Mouse (Mus musculus) thymus, adult 2 months (tissue): ENCODE results near the gene Hace1. TPM values are rescaled to one million over a fixed set of nuclear protein-coding genes. Genes with fewer than 3 reads are reported as not detected.

Source experiments
- DNase-seq: peaks from one replicate; pipeline ENCODE4 v3.0.0; 2021
- H3K27ac ChIP-seq: fragments of 200-500 bp; 2 replicates; pipeline ENCODE4 v1.5.1; 2012; ENCODE audit warnings: low read length, control low read depth; ENCODE audit not compliant: control insufficient read depth, insufficient read depth
- H3K27me3 ChIP-seq: fragments of 200-500 bp; 2 replicates; pipeline ENCODE4 v1.6.1; 2012; ENCODE audit warnings: mild to moderate bottlenecking, low read length, moderate library complexity, mixed read lengths; ENCODE audit not compliant: control insufficient read depth, insufficient read depth
- H3K36me3 ChIP-seq: fragments of 200-500 bp; 2 replicates; pipeline ENCODE4 v1.6.1; 2012; ENCODE audit warnings: mild to moderate bottlenecking, low read length, moderate library complexity; ENCODE audit not compliant: control insufficient read depth, insufficient read depth
- H3K4me1 ChIP-seq: fragments of 200-500 bp; replicated peaks from 2 replicates; pipeline ENCODE4 v1.6.1; 2012; ENCODE audit warnings: low read length; ENCODE audit not compliant: control insufficient read depth, insufficient read depth
- H3K4me3 ChIP-seq: fragments of 200-500 bp; 2 replicates; pipeline ENCODE4 v1.5.1; 2012; ENCODE audit warnings: mild to moderate bottlenecking, low read length, control low read depth, moderate library complexity; ENCODE audit not compliant: control insufficient read depth, insufficient read depth
- CTCF ChIP-seq: fragments of 200-500 bp; IDR thresholded peaks from 2 replicates; pipeline ENCODE4 v1.5.1; 2012; ENCODE audit warnings: mild to moderate bottlenecking, control low read depth, low read length, moderate library complexity, borderline replicate concordance; ENCODE audit not compliant: control insufficient read depth, poor library complexity, insufficient read depth; ENCODE audit errors: extremely low read depth
- POLR2A ChIP-seq: fragments of 200-500 bp; IDR thresholded peaks from 2 replicates; pipeline ENCODE4 v1.6.1; 2012; ENCODE audit warnings: mild to moderate bottlenecking, low read length, control low read depth, moderate library complexity; ENCODE audit not compliant: control insufficient read depth, poor library complexity, insufficient read depth; ENCODE audit errors: extremely low read depth
- WGBS: fragments of 180-500 bp; shearing (Covaris S2); methylation state at CpG from one replicate; pipeline ENCODE4 v1.1.7; 2018; 5-methylcytosine and 5-hydroxymethylcytosine counted together
- polyA plus RNA-seq: library from polyadenylated mRNA; depleted of rRNA; stranded (reverse); fragments of >200 nt; gene quantifications from 2 replicates; pipeline ENCODE4 v1.2.3, GENCODE M21; 2012; rRNA removed

Hace1 gene
- polyA plus RNA-seq, 1 experiment, result 15.5 TPM

GRCm38 (mm10) chr10:45694931-45695330 lies 117.3 kb downstream of the Hace1 start:
- TF ChIP-seq POLR2A (no peak), CTCF (no peak)
- no peaks in the 10 kb centered on the region for H3K4me1 ChIP-seq
- no peak overlapping the region for H3K4me3 ChIP-seq
- no peaks in the 10 kb centered on the region for H3K36me3 ChIP-seq
- no peak for DNase-seq
- no peak overlapping the region for H3K27ac ChIP-seq
- H3K27me3 ChIP-seq, result no peaks in the 10 kb centered on the region

GRCm38 (mm10) chr10:45695522-45695921 lies 117.9 kb downstream of the Hace1 start:
- DNase-seq, result no peak
- TF ChIP-seq CTCF (no peak), POLR2A (no peak)
- no peak overlapping the region for H3K27ac ChIP-seq
- H3K4me3 ChIP-seq, result no peak overlapping the region
- no peaks in the 10 kb centered on the region for H3K27me3 ChIP-seq
- no peaks in the 10 kb centered on the region for H3K4me1 ChIP-seq
- WGBS, result 100% methylated on average over 1 of the region's 1 CpGs
- H3K36me3 ChIP-seq, result no peaks in the 10 kb centered on the region

- TF ChIP-seq POLR2A (no peak), CTCF (no peak)
- H3K4me3 ChIP-seq, result no peak overlapping the region
- no peak for DNase-seq
- no peaks in the 10 kb centered on the region for H3K27me3 ChIP-seq
- 68% methylated on average over 3 of the region's 3 CpGs for WGBS
- no peaks in the 10 kb centered on the region for H3K4me1 ChIP-seq
- no peak overlapping the region for H3K27ac ChIP-seq
- no peaks in the 10 kb centered on the region; the same call in 1 of the 2 replicates for H3K36me3 ChIP-seq
Measured at GRCm38 (mm10) chr10:45698930-45699329, 121.3 kb downstream of the Hace1 start.

- H3K4me3 ChIP-seq, result no peak overlapping the region
- no peaks in the 10 kb centered on the region for H3K36me3 ChIP-seq
- no peaks in the 10 kb centered on the region for H3K4me1 ChIP-seq
- H3K27ac ChIP-seq, result no peak overlapping the region
- 95% methylated on average over 2 of the region's 2 CpGs for WGBS
- no peaks in the 10 kb centered on the region for H3K27me3 ChIP-seq
- no peak for TF ChIP-seq POLR2A
- no peak for TF ChIP-seq CTCF
- DNase-seq, result no peak
Measured at GRCm38 (mm10) chr10:45706849-45707248, 129.2 kb downstream of the Hace1 start.

GRCm38 (mm10) chr10:45710848-45711247 lies 133.2 kb downstream of the Hace1 start:
- no peak for DNase-seq
- 24% methylated on average over 3 of the region's 3 CpGs for WGBS
- Histone ChIP-seq H3K27ac (no peak overlapping the region), H3K4me1 (no peaks in the 10 kb centered on the region), H3K27me3 (no peaks in the 10 kb centered on the region), H3K36me3 (no peaks in the 10 kb centered on the region), H3K4me3 (no peak overlapping the region)
- TF ChIP-seq POLR2A (no peak), CTCF (no peak)

GRCm38 (mm10) chr10:45711348-45711747 lies 133.7 kb downstream of the Hace1 start:
- Histone ChIP-seq H3K4me3 (no peak overlapping the region), H3K27me3 (no peaks in the 10 kb centered on the region), H3K36me3 (no peaks in the 10 kb centered on the region), H3K27ac (no peak overlapping the region), H3K4me1 (no peaks in the 10 kb centered on the region)
- DNase-seq, result no peak
- TF ChIP-seq POLR2A (no peak), CTCF (no peak)
- 93% methylated on average over 4 of the region's 4 CpGs for WGBS

Other genes with a start within 250 kb of the Hace1 start
- gene Bves, start 242.1 kb upstream of the Hace1 start, polyA plus RNA-seq, result 0.18 and 0.70 TPM in 2 replicates
- gene Lin28b, start 91.4 kb upstream of the Hace1 start, polyA plus RNA-seq, result 0.03 TPM in 1 of 2 replicates, not detected in the other